Mouse (Mus musculus): ENCODE measurements around the gene 4930595D18Rik. TPM values are rescaled to one million over a fixed set of nuclear protein-coding genes. Genes with fewer than 3 reads are reported as not detected.

4930595D18Rik gene
- polyA plus RNA-seq, 1 experiment from 2014 or later: not detected

Other genes starting within 250 kb of the 4930595D18Rik start
- 15.4 and 16.7 TPM in 2 replicates for gene Ankrd9, start 205.5 kb downstream of the 4930595D18Rik start, polyA plus RNA-seq (2016; fragmentation: Nextera tagmentation; extraction: Ambion mirVana)
- 12.1 and 13.1 TPM in 2 replicates for gene Rcor1, start 145.1 kb downstream of the 4930595D18Rik start, polyA plus RNA-seq (2016; fragmentation: Nextera tagmentation; extraction: Ambion mirVana)
- gene Traf3, start 18.1 kb downstream of the 4930595D18Rik start, polyA plus RNA-seq (2016; fragmentation: Nextera tagmentation; extraction: Ambion mirVana): 13.8 and 14.1 TPM in 2 replicates
- 0.20 and 0.74 TPM in 2 replicates for gene Amn, start 86.6 kb upstream of the 4930595D18Rik start, polyA plus RNA-seq (2016; fragmentation: Nextera tagmentation; extraction: Ambion mirVana)
- 25.6 and 32.1 TPM in 2 replicates for gene Cdc42bpb, start 193.2 kb upstream of the 4930595D18Rik start, polyA plus RNA-seq (2016; fragmentation: Nextera tagmentation; extraction: Ambion mirVana)
- gene Lbhd2, start 222.3 kb upstream of the 4930595D18Rik start, polyA plus RNA-seq (2016; fragmentation: Nextera tagmentation; extraction: Ambion mirVana): 4.4 and 6.7 TPM in 2 replicates
- gene Exoc3l4, start 232.5 kb upstream of the 4930595D18Rik start, polyA plus RNA-seq (2016; fragmentation: Nextera tagmentation; extraction: Ambion mirVana): 5.6 and 7.1 TPM in 2 replicates

Measured in limb, embryonic 12.5 days (tissue).